Mouse (Mus musculus) inflammation-experienced regulatory T-cells, adult 16 weeks (primary cell): Measurements from ENCODE around the gene 3830417A13Rik. TPM values are rescaled to one million over a fixed set of nuclear protein-coding genes. Genes with fewer than 3 reads are reported as not detected.

Experiments used
- polyA plus RNA-seq: library from polyadenylated mRNA; unstranded; fragments of 100-300 nt; shearing (Covaris generic); gene quantifications from one replicate; pipeline ENCODE4 v1.2.1, GENCODE M21; 2017

The 3830417A13Rik gene
- not detected for polyA plus RNA-seq

DNA sequence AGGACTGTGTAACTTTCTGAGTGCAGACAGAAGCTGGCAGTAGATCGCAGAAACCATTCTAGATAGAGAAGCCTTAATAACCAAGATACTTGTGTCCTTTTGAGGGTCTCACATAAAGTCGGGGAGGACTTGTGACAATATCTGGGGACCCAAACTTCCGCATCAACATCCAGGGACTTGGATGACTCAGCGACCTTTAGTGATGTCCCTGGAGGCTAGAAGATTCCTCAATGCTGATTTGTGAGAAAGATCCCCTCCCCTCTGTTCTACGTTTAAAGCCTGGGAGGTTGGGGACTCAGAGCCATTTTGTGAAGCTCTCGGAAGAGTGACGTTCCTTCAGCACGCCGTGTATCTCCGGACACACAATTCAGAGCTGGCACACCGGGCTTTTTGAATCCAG lies at the start of gene 3830417A13Rik:
Gene 3830417A13Rik, plus strand, starts transcription at position 301 of the 400 bp plus-strand sequence.

DNA sequence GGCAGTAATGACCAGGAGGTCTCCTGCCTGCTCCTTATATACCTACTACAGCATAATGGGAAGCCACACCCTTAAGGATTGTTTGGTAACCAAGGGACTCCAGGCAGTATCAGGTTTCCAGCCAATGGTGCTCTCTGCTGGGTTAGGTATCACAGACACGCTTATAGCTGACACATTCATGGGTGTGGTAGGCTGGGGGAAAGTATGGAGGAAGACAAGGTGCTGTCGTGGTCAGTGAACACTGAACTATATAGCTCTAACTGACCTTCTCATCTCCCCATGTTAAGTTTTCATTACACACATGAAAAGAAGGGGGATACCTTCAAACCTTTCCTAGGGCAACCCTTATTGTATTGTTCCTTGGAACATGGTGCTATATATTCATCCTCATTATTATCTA lies 21.2 kb upstream of the 3830417A13Rik start, which contains the start of gene Gm6760:
Gene Gm6760, minus strand, starts transcription at position 101 of the 400 bp plus-strand sequence.

Other genes starting within 250 kb of the 3830417A13Rik start
- gene Gm6760, start 21.4 kb upstream of the 3830417A13Rik start, polyA plus RNA-seq: not detected
- not detected for gene Slitrk4, start 103.4 kb downstream of the 3830417A13Rik start, polyA plus RNA-seq